Mouse (Mus musculus) cerebellum, adult 2 months (tissue): Measurements from ENCODE around the gene Jazf1.

ENCODE experiments used
- CTCF ChIP-seq: fragments of 200-500 bp; IDR thresholded peaks from 2 replicates; pipeline ENCODE4 v1.5.1; 2011; ENCODE audit warnings: low read depth, mild to moderate bottlenecking, control low read depth, low read length, moderate library complexity, borderline replicate concordance; ENCODE audit not compliant: insufficient read depth
- POLR2A ChIP-seq: fragments of 200-500 bp; IDR thresholded peaks from 2 replicates; pipeline ENCODE4 v1.6.1; 2011; ENCODE audit warnings: low read length, control low read depth, borderline replicate concordance; ENCODE audit not compliant: insufficient read depth

DNA sequence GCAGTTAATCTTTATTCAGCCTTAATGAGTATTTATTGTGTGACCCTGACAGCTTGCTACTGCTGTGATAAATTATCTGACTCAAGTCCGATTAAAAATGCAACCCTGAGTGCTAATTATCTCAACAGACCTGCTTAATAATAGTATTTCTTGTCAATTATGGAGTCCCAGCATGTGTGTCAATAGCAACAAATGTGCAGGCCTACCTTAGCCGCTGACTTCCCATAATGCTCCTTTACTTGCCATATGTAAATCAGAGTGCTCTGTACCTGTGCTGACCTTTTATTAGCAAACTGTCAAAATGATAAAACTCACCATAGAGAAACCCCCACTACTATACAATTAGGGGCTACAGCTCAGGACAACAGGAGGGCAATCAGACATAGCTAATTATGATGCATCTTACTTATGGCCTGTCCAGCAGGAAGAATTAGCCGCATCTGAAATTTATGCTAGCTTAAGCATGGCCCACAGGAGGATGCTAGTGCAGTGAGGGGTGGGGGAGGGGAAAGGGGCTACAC, 209.5 kb downstream of the Jazf1 start:
- TF ChIP-seq CTCF (no peak), POLR2A (no peak)
